Mouse (Mus musculus): ENCODE measurements at regions not wholly inside any gene's neighbourhood (a gene's known extent, or its start where the extent isn't known, plus 50 kb on each side); places are given as distances from the start of the nearest gene placed in this dataset.

- Histone ChIP-seq H3K4me2 (ENCODE audit: low read depth, low read length) (no peak overlapping the region), H3K9ac (ENCODE audit: low read length) (no peak overlapping the region), H3K27me3 (ENCODE audit: control insufficient read depth, insufficient read depth, low read length) (no peaks in the 10 kb centered on the region), H3K27ac (ENCODE audit: low read length) (no peak overlapping the region), H3K9me3 (replicated peaks; ENCODE audit: control insufficient read depth, low read length) (peaks cover 5% of the 10 kb centered on the region; the same call in 1 of the 2 replicates), H3K4me3 (ENCODE audit: low read length) (no peak overlapping the region), H3K36me3 (ENCODE audit: control insufficient read depth, insufficient read depth) (no peaks in the 10 kb centered on the region), H3K4me1 (ENCODE audit: control insufficient read depth, insufficient read depth, low read length) (no peaks in the 10 kb centered on the region)
- WGBS: 59% methylated on average over 20 of the region's 20 CpGs
- ATAC-seq (replicated peaks; ENCODE audit: extremely low read depth, insufficient read depth, low FRiP score): no peak
These were observed 56.6 kb upstream of the Slc25a33 start for GRCm38 (mm10) chr4:149830551-149831192.

- Histone ChIP-seq H3K9me3 (replicated peaks; ENCODE audit: control insufficient read depth, low read length) (peaks cover 5% of the 10 kb centered on the region; the same call in 1 of the 2 replicates), H3K4me3 (ENCODE audit: low read length) (no peak overlapping the region), H3K4me2 (ENCODE audit: low read depth, low read length) (no peak overlapping the region), H3K4me1 (ENCODE audit: control insufficient read depth, insufficient read depth, low read length) (no peaks in the 10 kb centered on the region), H3K9ac (ENCODE audit: low read length) (no peak overlapping the region), H3K27me3 (ENCODE audit: control insufficient read depth, insufficient read depth, low read length) (no peaks in the 10 kb centered on the region), H3K27ac (ENCODE audit: low read length) (no peak overlapping the region), H3K36me3 (ENCODE audit: control insufficient read depth, insufficient read depth) (no peaks in the 10 kb centered on the region)
- no peak for ATAC-seq (replicated peaks; ENCODE audit: extremely low read depth, insufficient read depth, low FRiP score)
- WGBS: 93% methylated on average over 4 of the region's 4 CpGs
These were observed 55.9 kb upstream of the Slc25a33 start for GRCm38 (mm10) chr4:149829964-149830363.

GRCm38 (mm10) chr4:149827784-149828183, 53.7 kb upstream of the Slc25a33 start:
- Histone ChIP-seq H3K4me3 (ENCODE audit: low read length) (no peak overlapping the region), H3K9me3 (replicated peaks; ENCODE audit: control insufficient read depth, low read length) (peaks cover 5% of the 10 kb centered on the region; the same call in 1 of the 2 replicates), H3K36me3 (ENCODE audit: control insufficient read depth, insufficient read depth) (no peaks in the 10 kb centered on the region), H3K9ac (ENCODE audit: low read length) (no peak overlapping the region), H3K4me1 (ENCODE audit: control insufficient read depth, insufficient read depth, low read length) (no peaks in the 10 kb centered on the region), H3K4me2 (ENCODE audit: low read depth, low read length) (no peak overlapping the region), H3K27ac (ENCODE audit: low read length) (no peak overlapping the region), H3K27me3 (ENCODE audit: control insufficient read depth, insufficient read depth, low read length) (no peaks in the 10 kb centered on the region)
- 88% methylated on average over 4 of the region's 4 CpGs for whole genome bisulfite sequencing
- ATAC-seq (replicated peaks; ENCODE audit: extremely low read depth, insufficient read depth, low FRiP score): no peak

Data from heart, embryonic 16.5 days (tissue).